Mouse (Mus musculus): ENCODE results near the gene Wipf1. TPM values are rescaled to one million over a fixed set of nuclear protein-coding genes. Genes with fewer than 3 reads are reported as not detected.
A peak's percentile ranks its signal among the peaks of the same experiment; 100 is the strongest.

The Wipf1 gene
- polyA plus RNA-seq, 1 experiment from 2014 or later: 7.8 TPM

DNA sequence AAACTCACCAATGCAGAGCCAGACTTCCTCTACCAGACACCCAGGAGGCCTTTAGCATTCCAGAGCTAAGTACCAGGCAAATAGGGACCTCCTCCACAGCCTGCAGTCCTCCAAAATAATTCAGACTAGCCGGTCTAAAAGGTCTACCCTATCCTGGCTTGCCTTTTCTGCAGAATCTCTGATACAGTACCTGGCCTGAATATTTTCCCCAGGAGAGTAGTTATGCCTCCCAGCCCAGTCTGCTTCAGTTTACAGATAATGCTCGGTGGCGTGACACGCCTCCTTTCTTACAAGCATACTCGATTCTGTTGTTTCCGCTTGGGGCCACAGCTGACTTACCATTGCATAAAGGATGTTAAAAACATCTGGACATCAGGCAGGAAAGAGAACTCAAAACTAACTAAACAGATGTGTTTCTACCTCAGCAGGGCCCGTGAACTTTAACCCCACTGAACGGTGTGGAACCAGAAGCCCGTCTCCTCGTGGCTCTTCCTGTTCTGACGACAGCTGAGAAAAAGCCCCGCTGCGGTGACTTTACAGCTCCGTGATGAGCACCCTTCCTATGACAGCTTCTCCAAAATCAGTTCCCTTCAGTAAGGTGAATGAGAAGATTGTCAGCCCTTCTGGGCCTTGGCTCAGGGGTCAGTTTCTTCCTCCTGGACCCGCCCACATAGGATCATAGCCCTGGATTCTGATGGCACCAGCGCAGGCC lies 33.8 kb downstream of the Wipf1 start:
- Histone ChIP-seq H3K4me1 (ENCODE audit: control insufficient read depth, insufficient read depth, low read length) (peaks cover 26% of the 10 kb centered on the region), H3K4me3 (ENCODE audit: low read depth, low read length) (no peak overlapping the region), H3K27ac (ENCODE audit: low read depth, low read length) (peak overlapping the region; percentile 62), H3K36me3 (ENCODE audit: control insufficient read depth, insufficient read depth, low read length) (no peaks in the 10 kb centered on the region), H3K4me2 (peak overlapping the region; percentile 9), H3K9ac (ENCODE audit: low read depth, low read length) (no peak overlapping the region; the same call in 1 of the 2 replicates), H3K9me3 (replicated peaks; ENCODE audit: control insufficient read depth, low read length) (no peaks in the 10 kb centered on the region), H3K27me3 (ENCODE audit: control insufficient read depth, insufficient read depth, low read length) (no peaks in the 10 kb centered on the region)
- ATAC-seq (replicated peaks; ENCODE audit: insufficient number of reproducible peaks, low FRiP score, low TSS enrichment): no peak
- 39% methylated on average over 16 of the region's 16 CpGs for WGBS (ENCODE audit: insufficient replicate concordance)

DNA sequence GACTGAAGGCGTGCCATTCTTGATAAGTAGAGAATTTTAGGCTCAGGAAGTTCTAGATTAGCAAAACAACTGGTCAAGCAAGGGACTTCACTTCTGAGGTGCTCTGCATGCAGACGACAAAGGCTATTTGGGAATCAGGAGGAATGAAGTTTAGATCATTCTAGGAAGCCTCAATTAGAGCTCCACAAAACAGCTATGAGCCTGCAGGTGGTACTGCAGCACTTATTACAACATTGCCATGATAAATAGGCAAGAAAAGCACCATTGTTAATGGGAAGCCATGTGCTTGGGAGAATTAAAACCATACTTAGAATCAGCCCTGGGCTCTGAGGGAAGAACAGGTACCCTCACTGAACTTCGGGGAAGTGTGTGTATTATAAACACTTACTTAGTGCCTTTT lies 36.0 kb downstream of the Wipf1 start:
- H3K27ac ChIP-seq (ENCODE audit: low read depth, low read length): no peak overlapping the region
- no peak overlapping the region for H3K4me3 ChIP-seq (ENCODE audit: low read depth, low read length)
- no peaks in the 10 kb centered on the region for H3K27me3 ChIP-seq (ENCODE audit: control insufficient read depth, insufficient read depth, low read length)
- peaks cover 26% of the 10 kb centered on the region for H3K4me1 ChIP-seq (ENCODE audit: control insufficient read depth, insufficient read depth, low read length)
- 47% methylated on average over 3 of the region's 3 CpGs for WGBS (ENCODE audit: insufficient replicate concordance)
- ATAC-seq (replicated peaks; ENCODE audit: insufficient number of reproducible peaks, low FRiP score, low TSS enrichment): no peak
- H3K9ac ChIP-seq (ENCODE audit: low read depth, low read length): no peak overlapping the region
- no peak overlapping the region for H3K4me2 ChIP-seq
- no peaks in the 10 kb centered on the region for H3K36me3 ChIP-seq (ENCODE audit: control insufficient read depth, insufficient read depth, low read length)
- no peaks in the 10 kb centered on the region for H3K9me3 ChIP-seq (replicated peaks; ENCODE audit: control insufficient read depth, low read length)

DNA sequence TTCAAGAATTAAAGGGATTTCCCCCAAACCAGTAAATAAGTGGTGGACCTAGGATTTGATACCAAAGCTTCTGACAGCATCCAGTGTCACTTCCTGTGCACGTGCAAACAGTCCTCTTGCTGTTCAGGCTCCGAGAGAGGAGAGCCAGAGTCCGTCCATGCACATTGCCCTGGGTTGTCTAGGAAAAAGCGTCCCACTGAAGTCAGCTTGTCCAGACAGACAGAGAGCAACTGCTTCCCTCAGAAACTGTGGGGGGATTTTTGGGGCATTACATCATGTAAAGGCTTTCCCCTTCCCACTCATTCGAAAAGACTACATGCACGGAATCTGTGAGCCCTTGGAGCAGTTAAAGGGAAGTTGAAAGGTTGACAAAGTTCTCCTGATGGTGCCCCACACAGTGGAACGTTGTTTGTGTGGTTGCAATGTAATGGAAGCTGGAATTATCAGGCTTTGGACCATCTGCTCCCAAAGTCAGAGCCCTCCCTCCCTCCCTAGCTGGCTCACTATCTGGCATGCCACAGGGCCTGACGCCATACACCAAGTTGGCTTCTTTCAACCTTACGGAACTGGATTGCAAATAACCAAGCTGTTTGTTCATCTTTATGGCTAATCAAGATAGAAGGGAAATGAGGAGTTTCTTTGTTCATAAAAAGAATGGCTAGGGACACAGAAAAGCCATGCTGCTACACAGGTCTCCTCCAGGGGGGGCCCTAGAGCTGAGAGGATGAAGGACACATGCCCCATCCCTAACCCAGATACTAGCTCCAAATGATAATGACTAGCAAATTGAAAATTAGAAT lies 37.9 kb downstream of the Wipf1 start:
- Histone ChIP-seq H3K4me2 (no peak overlapping the region), H3K4me3 (ENCODE audit: low read depth, low read length) (no peak overlapping the region), H3K27me3 (ENCODE audit: control insufficient read depth, insufficient read depth, low read length) (no peaks in the 10 kb centered on the region), H3K9me3 (replicated peaks; ENCODE audit: control insufficient read depth, low read length) (no peaks in the 10 kb centered on the region), H3K9ac (ENCODE audit: low read depth, low read length) (no peak overlapping the region), H3K4me1 (ENCODE audit: control insufficient read depth, insufficient read depth, low read length) (peaks cover 25% of the 10 kb centered on the region), H3K27ac (ENCODE audit: low read depth, low read length) (peak overlapping the region; percentile 75), H3K36me3 (ENCODE audit: control insufficient read depth, insufficient read depth, low read length) (no peaks in the 10 kb centered on the region)
- WGBS (ENCODE audit: insufficient replicate concordance): 40% methylated on average over 9 of the region's 9 CpGs
- 0 out of 2 replicates have a peak, but pooled peaks have one; percentile 31 for ATAC-seq (replicated peaks; ENCODE audit: insufficient number of reproducible peaks, low FRiP score, low TSS enrichment)

DNA sequence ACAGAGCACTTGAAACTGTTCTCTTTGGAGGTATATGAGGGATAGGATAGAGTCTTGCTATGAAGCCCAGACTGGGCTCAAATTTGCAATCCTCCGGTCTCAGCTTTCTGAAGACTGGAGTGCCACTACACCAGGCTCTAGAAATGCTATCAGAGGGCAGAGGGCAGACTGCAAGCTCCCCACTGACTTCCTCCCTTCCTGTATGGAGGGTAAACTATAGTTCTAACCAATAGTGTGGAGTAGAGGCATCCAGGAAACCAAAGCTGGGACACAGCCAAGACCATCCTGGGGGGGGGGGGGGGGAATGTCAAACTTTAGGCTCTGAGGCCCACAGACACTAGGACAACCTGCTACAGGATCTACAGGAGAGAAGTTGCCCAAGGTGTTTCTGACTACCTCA lies 39.1 kb downstream of the Wipf1 start:
- WGBS (ENCODE audit: insufficient replicate concordance): 55% methylated on average over 1 of the region's 1 CpGs
- no peak overlapping the region for H3K4me2 ChIP-seq
- H3K27ac ChIP-seq (ENCODE audit: low read depth, low read length): peak overlapping the region; percentile 54; the same call in 1 of the 2 replicates
- ATAC-seq (replicated peaks; ENCODE audit: insufficient number of reproducible peaks, low FRiP score, low TSS enrichment): no peak
- H3K9ac ChIP-seq (ENCODE audit: low read depth, low read length): no peak overlapping the region
- no peaks in the 10 kb centered on the region for H3K36me3 ChIP-seq (ENCODE audit: control insufficient read depth, insufficient read depth, low read length)
- peaks cover 17% of the 10 kb centered on the region for H3K4me1 ChIP-seq (ENCODE audit: control insufficient read depth, insufficient read depth, low read length)
- no peaks in the 10 kb centered on the region for H3K27me3 ChIP-seq (ENCODE audit: control insufficient read depth, insufficient read depth, low read length)
- H3K9me3 ChIP-seq (replicated peaks; ENCODE audit: control insufficient read depth, low read length): no peaks in the 10 kb centered on the region
- no peak overlapping the region for H3K4me3 ChIP-seq (ENCODE audit: low read depth, low read length)

DNA sequence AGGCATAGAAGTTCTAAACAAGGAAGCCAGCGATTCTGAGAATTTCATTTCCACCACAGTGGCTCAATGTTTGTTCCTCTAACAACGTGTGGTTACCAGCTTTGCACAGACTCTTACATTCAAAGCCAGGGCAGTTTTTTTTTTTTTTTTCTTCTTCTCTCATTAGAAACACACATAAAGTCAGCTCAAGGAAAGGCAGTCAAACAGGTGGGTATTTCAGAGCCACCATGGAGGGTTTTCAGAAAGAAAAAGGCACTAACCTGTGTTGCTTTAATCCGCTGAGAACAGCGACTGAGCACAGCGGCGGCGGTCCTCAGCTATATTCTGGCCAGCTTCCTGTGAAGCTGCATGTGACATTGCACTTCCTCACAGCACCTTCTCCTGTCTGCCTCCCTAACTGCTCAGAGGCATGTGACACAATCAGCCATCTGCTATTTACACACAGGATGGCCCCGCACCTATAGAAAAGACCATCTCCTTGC lies 43.4 kb downstream of the Wipf1 start:
- H3K27me3 ChIP-seq (ENCODE audit: control insufficient read depth, insufficient read depth, low read length): no peaks in the 10 kb centered on the region
- H3K36me3 ChIP-seq (ENCODE audit: control insufficient read depth, insufficient read depth, low read length): no peaks in the 10 kb centered on the region
- peak overlapping the region; percentile 75; the same call in 1 of the 2 replicates for H3K27ac ChIP-seq (ENCODE audit: low read depth, low read length)
- WGBS (ENCODE audit: insufficient replicate concordance): 69% methylated on average over 8 of the region's 8 CpGs
- peak overlapping the region; percentile 45; the same call in 1 of the 2 replicates for H3K4me2 ChIP-seq
- H3K4me3 ChIP-seq (ENCODE audit: low read depth, low read length): no peak overlapping the region
- H3K9ac ChIP-seq (ENCODE audit: low read depth, low read length): no peak overlapping the region
- H3K9me3 ChIP-seq (replicated peaks; ENCODE audit: control insufficient read depth, low read length): no peaks in the 10 kb centered on the region
- peaks cover 10% of the 10 kb centered on the region; the same call in 1 of the 2 replicates for H3K4me1 ChIP-seq (ENCODE audit: control insufficient read depth, insufficient read depth, low read length)
- ATAC-seq (replicated peaks; ENCODE audit: insufficient number of reproducible peaks, low FRiP score, low TSS enrichment): no peak

DNA sequence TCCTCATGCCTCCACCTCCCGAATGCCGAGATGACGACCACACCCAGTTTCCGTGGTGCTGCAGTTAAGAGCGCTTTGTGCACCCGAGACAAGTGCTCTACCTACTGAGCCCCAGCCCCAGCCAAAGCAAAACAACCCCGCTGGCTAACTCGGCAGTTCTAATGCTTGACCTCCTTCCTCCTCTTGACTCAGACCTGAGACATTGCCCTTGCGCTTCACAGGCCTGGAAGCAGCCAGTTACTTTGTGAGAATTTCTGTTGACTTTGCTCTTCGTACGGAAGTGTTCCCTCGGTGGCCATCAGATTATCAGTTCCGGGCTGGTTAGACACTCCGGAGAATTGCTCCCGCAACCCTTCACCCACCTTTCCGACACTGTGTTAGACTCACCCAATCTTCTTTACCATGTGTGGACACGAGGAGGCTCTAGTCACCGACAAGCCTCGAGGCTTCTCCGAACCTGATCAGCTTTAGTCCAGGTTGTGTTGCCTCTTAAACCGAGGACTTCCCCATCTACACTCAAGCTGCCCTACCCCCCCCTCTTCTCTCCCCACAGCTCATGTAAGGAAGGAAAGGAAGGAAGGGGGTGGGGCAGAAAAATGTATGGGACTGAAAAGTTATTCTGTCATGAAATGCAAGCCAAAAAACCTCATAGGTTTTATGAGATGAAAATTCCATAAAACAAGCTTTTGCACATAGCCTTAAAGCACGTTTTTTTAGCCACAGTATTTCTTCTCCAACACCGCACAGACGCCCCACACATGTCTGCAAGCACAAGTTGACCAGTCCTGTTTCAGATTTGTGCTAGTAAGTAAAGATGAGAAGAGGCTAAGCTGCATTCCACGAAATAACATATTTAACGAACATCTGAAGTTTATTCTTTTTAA lies 44.1 kb downstream of the Wipf1 start:
- peak overlapping the region; percentile 75 for H3K27ac ChIP-seq (ENCODE audit: low read depth, low read length)
- peaks cover 9% of the 10 kb centered on the region; the same call in 1 of the 2 replicates for H3K4me1 ChIP-seq (ENCODE audit: control insufficient read depth, insufficient read depth, low read length)
- ATAC-seq (replicated peaks; ENCODE audit: insufficient number of reproducible peaks, low FRiP score, low TSS enrichment): peak; percentile 35; the same call in 1 of the 2 replicates
- H3K4me3 ChIP-seq (ENCODE audit: low read depth, low read length): peak overlapping the region; percentile 21
- no peaks in the 10 kb centered on the region for H3K27me3 ChIP-seq (ENCODE audit: control insufficient read depth, insufficient read depth, low read length)
- H3K4me2 ChIP-seq: peak overlapping the region; percentile 45
- no peaks in the 10 kb centered on the region for H3K36me3 ChIP-seq (ENCODE audit: control insufficient read depth, insufficient read depth, low read length)
- H3K9me3 ChIP-seq (replicated peaks; ENCODE audit: control insufficient read depth, low read length): no peaks in the 10 kb centered on the region
- H3K9ac ChIP-seq (ENCODE audit: low read depth, low read length): peak overlapping the region; percentile 54; the same call in 1 of the 2 replicates
- 57% methylated on average over 26 of the region's 26 CpGs for WGBS (ENCODE audit: insufficient replicate concordance)

DNA sequence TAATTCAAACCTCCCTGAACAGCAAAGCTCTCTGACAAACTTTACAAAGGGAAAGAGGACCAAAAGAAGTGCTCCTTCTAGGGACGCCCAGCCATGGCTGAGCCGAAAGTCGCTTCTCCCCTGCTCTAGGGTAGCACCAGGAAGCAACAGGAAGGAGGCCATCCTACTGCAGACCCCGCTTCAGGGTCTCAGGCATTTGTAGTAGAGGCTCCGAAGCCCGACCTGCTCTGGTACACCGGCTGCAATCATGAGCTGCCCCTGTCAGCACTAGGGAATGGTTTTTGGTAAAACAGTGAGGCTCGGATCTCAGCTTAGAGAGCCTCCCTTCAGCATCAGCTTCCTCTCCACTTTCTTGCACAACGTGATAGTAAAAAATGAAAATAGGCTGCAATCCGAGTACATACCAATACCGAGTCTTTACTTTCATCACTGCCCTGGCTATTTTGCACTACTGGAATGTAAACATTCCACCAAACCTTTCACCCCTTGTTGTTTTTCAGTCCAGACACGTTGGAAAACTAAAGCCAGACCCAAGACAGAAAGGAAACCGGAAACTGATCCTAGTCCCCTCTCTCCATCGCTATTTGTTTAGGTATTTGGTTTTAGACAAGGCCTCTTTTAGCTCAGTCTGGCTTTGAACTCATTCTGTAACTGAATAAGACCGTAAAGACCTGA lies 44.8 kb downstream of the Wipf1 start:
- peak overlapping the region; percentile 75 for H3K27ac ChIP-seq (ENCODE audit: low read depth, low read length)
- no peaks in the 10 kb centered on the region for H3K36me3 ChIP-seq (ENCODE audit: control insufficient read depth, insufficient read depth, low read length)
- H3K9ac ChIP-seq (ENCODE audit: low read depth, low read length): peak overlapping the region; percentile 54; the same call in 1 of the 2 replicates
- H3K4me2 ChIP-seq: peak overlapping the region; percentile 45
- peak overlapping the region; percentile 21 for H3K4me3 ChIP-seq (ENCODE audit: low read depth, low read length)
- no peaks in the 10 kb centered on the region for H3K9me3 ChIP-seq (replicated peaks; ENCODE audit: control insufficient read depth, low read length)
- WGBS (ENCODE audit: insufficient replicate concordance): 43% methylated on average over 15 of the region's 15 CpGs
- H3K27me3 ChIP-seq (ENCODE audit: control insufficient read depth, insufficient read depth, low read length): no peaks in the 10 kb centered on the region
- ATAC-seq (replicated peaks; ENCODE audit: insufficient number of reproducible peaks, low FRiP score, low TSS enrichment): no peak
- H3K4me1 ChIP-seq (ENCODE audit: control insufficient read depth, insufficient read depth, low read length): 0 out of 2 replicates have a peak, but pooled peaks cover 8% of the 10 kb centered on the region
